Mouse (Mus musculus) liver, adult 2 months (tissue): ENCODE results near the gene Rab22a. TPM values are rescaled to one million over a fixed set of nuclear protein-coding genes. Genes with fewer than 3 reads are reported as not detected.

Experiments
- DNase-seq: peaks from one replicate; pipeline ENCODE4 v3.0.0-alpha.2; 2011; ENCODE audit warnings: low read depth, low spot score; ENCODE audit errors: extremely low read depth
- H3K27ac ChIP-seq: fragments of 200-500 bp; replicated peaks from 2 replicates; pipeline ENCODE4 v1.5.1; 2012; ENCODE audit warnings: low read depth, mild to moderate bottlenecking, control low read depth, inconsistent platforms, low read length; ENCODE audit not compliant: insufficient read depth
- H3K27me3 ChIP-seq: fragments of 200-500 bp; 2 replicates; pipeline ENCODE4 v1.6.1; 2012; ENCODE audit warnings: mild to moderate bottlenecking, moderate library complexity, low read length, inconsistent platforms; ENCODE audit not compliant: control insufficient read depth, insufficient read depth
- H3K36me3 ChIP-seq: fragments of 200-500 bp; 2 replicates; pipeline ENCODE4 v1.6.1; 2012; ENCODE audit warnings: low read length, inconsistent platforms; ENCODE audit not compliant: control insufficient read depth, insufficient read depth
- H3K4me1 ChIP-seq: fragments of 200-500 bp; 2 replicates; pipeline ENCODE4 v1.6.1; 2011; ENCODE audit warnings: low read length; ENCODE audit not compliant: control insufficient read depth, insufficient read depth
- H3K4me3 ChIP-seq: fragments of 200-500 bp; 2 replicates; pipeline ENCODE4 v1.5.1; 2011; ENCODE audit warnings: low read depth, mild to moderate bottlenecking, control low read depth, low read length, moderate library complexity; ENCODE audit not compliant: insufficient read depth
- H3K79me2 ChIP-seq: fragments of 200-500 bp; 2 replicates; pipeline ENCODE4 v1.6.1; 2012; ENCODE audit warnings: inconsistent platforms, mild to moderate bottlenecking, low read length, moderate library complexity; ENCODE audit not compliant: control insufficient read depth, insufficient read depth
- H3K9ac ChIP-seq: fragments of 200-500 bp; 2 replicates; pipeline ENCODE4 v1.6.1; 2012; ENCODE audit warnings: low read depth, mild to moderate bottlenecking, control low read depth, inconsistent platforms, low read length
- CTCF ChIP-seq: fragments of 200-500 bp; IDR thresholded peaks from 2 replicates; pipeline ENCODE4 v1.5.1; 2011; ENCODE audit warnings: low read depth, low read length, control low read depth
- POLR2A ChIP-seq: fragments of 200-500 bp; IDR thresholded peaks from 2 replicates; pipeline ENCODE4 v1.6.1; 2011; ENCODE audit warnings: low read length, control low read depth; ENCODE audit not compliant: insufficient read depth; ENCODE audit errors: extremely low read depth
- WGBS: fragments of 180-500 bp; shearing (Covaris S2); methylation state at CpG from one replicate; pipeline ENCODE4 v1.1.7; 2018; 5-methylcytosine and 5-hydroxymethylcytosine counted together
- polyA plus RNA-seq: library from polyadenylated mRNA; depleted of rRNA; stranded (reverse); fragments of >200 nt; gene quantifications from 2 replicates; pipeline ENCODE4 v1.2.3, GENCODE M21; 2012
- total RNA-seq: library from RNA; depleted of rRNA; stranded (reverse); fragments of >200 nt; gene quantifications from 2 replicates; pipeline ENCODE4 v1.2.3, GENCODE M21; 2014

Rab22a gene
- total and polyA plus RNA-seq, 2 experiments = 8.6 to 20.2 TPM

DNA sequence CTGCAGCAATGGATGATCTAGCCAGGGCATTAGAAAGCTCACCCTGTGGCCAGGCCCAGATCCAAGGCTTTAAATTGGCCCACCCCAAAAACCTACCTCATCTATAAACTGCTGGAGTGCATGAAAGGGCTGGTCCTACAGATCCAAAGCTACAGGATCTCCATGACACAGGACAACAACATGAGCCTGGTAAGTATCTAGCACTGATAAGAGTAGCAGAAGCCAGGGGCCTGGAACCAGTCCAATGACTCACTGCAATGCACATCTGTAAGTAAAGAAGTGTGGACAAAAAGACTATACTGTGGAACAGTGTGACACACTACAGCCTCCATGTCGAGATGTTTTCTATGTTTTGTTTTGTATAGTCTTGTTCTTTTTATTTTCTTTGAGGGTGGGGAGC, 13.9 kb downstream of the Rab22a start:
- peaks cover 12% of the 10 kb centered on the region for H3K4me1 ChIP-seq
- no peak overlapping the region for H3K9ac ChIP-seq
- no peak for DNase-seq
- no peak for TF ChIP-seq POLR2A
- no peak for TF ChIP-seq CTCF
- peaks cover 2% of the 10 kb centered on the region; the same call in 1 of the 2 replicates for H3K36me3 ChIP-seq
- H3K27ac ChIP-seq = no peak overlapping the region
- peaks cover 29% of the 10 kb centered on the region; the same call in 1 of the 2 replicates for H3K79me2 ChIP-seq
- H3K4me3 ChIP-seq = no peak overlapping the region
- no peaks in the 10 kb centered on the region for H3K27me3 ChIP-seq
- 49% methylated on average over 1 of the region's 1 CpGs for WGBS

- no peak overlapping the region for H3K9ac ChIP-seq
- no peaks in the 10 kb centered on the region for H3K27me3 ChIP-seq
- no peak for TF ChIP-seq CTCF
- no peak for TF ChIP-seq POLR2A
- H3K27ac ChIP-seq = no peak overlapping the region
- H3K36me3 ChIP-seq = no peaks in the 10 kb centered on the region
- 91% methylated on average over 2 of the region's 2 CpGs for WGBS
- no peak overlapping the region for H3K4me3 ChIP-seq
- no peak for DNase-seq
- peaks cover 7% of the 10 kb centered on the region for H3K4me1 ChIP-seq
- peaks cover 23% of the 10 kb centered on the region; the same call in 1 of the 2 replicates for H3K79me2 ChIP-seq
These were observed 19.0 kb downstream of the Rab22a start for GRCm38 (mm10) chr2:173678593-173678992.

- H3K27me3 ChIP-seq = no peaks in the 10 kb centered on the region
- H3K9ac ChIP-seq = no peak overlapping the region
- TF ChIP-seq CTCF (no peak), POLR2A (no peak)
- DNase-seq = no peak
- no peak overlapping the region for H3K27ac ChIP-seq
- peaks cover 25% of the 10 kb centered on the region for H3K79me2 ChIP-seq
- 57% methylated on average over 3 of the region's 3 CpGs for WGBS
- no peak overlapping the region for H3K4me3 ChIP-seq
- H3K4me1 ChIP-seq = peaks cover 7% of the 10 kb centered on the region
- H3K36me3 ChIP-seq = no peaks in the 10 kb centered on the region
These were observed 19.7 kb downstream of the Rab22a start for GRCm38 (mm10) chr2:173679217-173679616.

GRCm38 (mm10) chr2:173680153-173680552, 20.6 kb downstream of the Rab22a start:
- TF ChIP-seq CTCF (no peak), POLR2A (no peak)
- H3K27ac ChIP-seq = no peak overlapping the region
- 92% methylated on average over 1 of the region's 1 CpGs for WGBS
- no peak overlapping the region for H3K9ac ChIP-seq
- no peaks in the 10 kb centered on the region for H3K27me3 ChIP-seq
- H3K4me3 ChIP-seq = no peak overlapping the region
- no peaks in the 10 kb centered on the region for H3K36me3 ChIP-seq
- peaks cover 26% of the 10 kb centered on the region for H3K79me2 ChIP-seq
- DNase-seq = no peak
- H3K4me1 ChIP-seq = peaks cover 7% of the 10 kb centered on the region

DNA sequence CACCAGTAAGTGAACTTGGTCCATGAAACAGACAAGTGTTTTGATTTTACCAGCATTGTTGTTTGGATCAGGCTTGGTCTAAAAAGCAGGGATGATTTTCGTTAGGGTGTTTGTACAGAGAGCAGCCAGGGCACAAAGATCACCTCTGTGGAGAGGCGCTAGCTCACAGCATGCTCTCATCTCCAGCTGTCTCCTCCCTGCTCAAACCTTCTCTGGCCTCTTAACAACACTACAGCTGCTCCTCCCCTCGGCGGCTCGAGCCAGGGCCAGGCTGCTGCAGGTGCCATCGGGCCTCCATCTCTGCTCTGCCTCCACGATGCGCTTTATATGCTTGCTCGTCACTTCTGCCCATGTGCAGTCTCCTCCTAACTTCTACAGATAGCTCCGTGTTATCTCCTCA, 23.2 kb downstream of the Rab22a start:
- Histone ChIP-seq H3K36me3 (no peaks in the 10 kb centered on the region), H3K27me3 (no peaks in the 10 kb centered on the region), H3K4me3 (no peak overlapping the region), H3K27ac (no peak overlapping the region), H3K4me1 (peaks cover 5% of the 10 kb centered on the region), H3K9ac (no peak overlapping the region), H3K79me2 (peaks cover 34% of the 10 kb centered on the region)
- peak; percentile 68 for DNase-seq
- TF ChIP-seq CTCF (no peak), POLR2A (no peak)
- WGBS = 34% methylated on average over 10 of the region's 10 CpGs

GRCm38 (mm10) chr2:173685781-173686361, 26.3 kb downstream of the Rab22a start:
- Histone ChIP-seq H3K27me3 (no peaks in the 10 kb centered on the region), H3K36me3 (peaks cover 3% of the 10 kb centered on the region; the same call in 1 of the 2 replicates), H3K79me2 (peaks cover 32% of the 10 kb centered on the region), H3K4me1 (peaks cover 5% of the 10 kb centered on the region), H3K27ac (no peak overlapping the region), H3K4me3 (no peak overlapping the region), H3K9ac (no peak overlapping the region)
- 91% methylated on average over 3 of the region's 3 CpGs for WGBS
- no peak for TF ChIP-seq POLR2A
- no peak for DNase-seq
